Mouse (Mus musculus): ENCODE results near the gene Vmp1. TPM values are rescaled to one million over a fixed set of nuclear protein-coding genes. Genes with fewer than 3 reads are reported as not detected.

The Vmp1 gene
- polyA plus RNA-seq, 1 experiment = 65.3 TPM

DNA sequence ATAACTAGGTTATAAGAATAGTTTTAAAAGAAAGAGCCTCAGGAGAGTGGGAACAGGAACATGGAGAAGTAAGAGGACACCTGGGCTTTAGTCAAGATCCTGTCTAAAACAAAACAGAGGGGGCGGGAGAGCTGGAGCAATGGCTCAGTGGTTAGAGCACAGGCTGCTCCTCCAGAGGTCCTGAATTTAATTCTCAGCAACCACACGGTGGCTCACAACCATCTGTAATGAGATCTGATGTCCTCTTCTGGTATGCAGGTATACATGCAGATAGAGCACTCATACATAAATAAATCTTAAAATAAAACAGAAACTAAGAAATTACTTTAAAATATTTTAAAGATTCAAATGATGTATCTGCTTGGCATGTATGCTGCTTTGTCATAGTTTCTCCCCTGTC, 111.0 kb downstream of the Vmp1 start:
- TF ChIP-seq POLR2A (IDR thresholded peaks at IDR 0.05; ENCODE audit: borderline replicate concordance, extremely low read depth, low read depth, low read length) = no peak
- no peak for TF ChIP-seq CTCF (IDR thresholded peaks at IDR 0.05; ENCODE audit: insufficient read depth, low read length)
- Histone ChIP-seq H3K4me3 (replicated peaks; ENCODE audit: extremely low read depth, low read depth, low read length) (no peak overlapping the region), H3K4me1 (ENCODE audit: control insufficient read depth, insufficient read depth, low read length) (peaks cover 10% of the 10 kb centered on the region)
- 59% methylated on average over 2 of the region's 2 CpGs for WGBS
- no peak for DNase-seq

DNA sequence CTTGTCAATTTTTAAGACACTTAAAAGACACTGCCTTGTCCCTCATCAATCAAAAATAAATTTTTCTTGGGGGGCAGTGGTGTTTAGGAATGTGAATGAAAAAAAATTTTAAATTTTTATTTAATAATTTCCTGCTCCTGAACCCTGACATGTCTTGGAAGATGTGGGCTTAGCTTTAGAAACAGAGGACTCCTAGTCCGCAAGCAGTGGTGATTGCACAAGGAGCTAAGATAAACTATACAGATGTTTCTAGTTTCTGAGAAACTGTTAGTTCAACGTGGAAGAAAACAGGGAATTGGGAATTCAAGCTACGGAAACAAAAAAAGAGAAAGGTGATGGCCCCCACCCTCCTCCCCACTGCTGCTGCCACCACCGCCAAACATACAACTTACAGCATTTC, 111.8 kb downstream of the Vmp1 start:
- 68% methylated on average over 4 of the region's 4 CpGs for WGBS
- no peak for TF ChIP-seq POLR2A (IDR thresholded peaks at IDR 0.05; ENCODE audit: borderline replicate concordance, extremely low read depth, low read depth, low read length)
- no peak for TF ChIP-seq CTCF (IDR thresholded peaks at IDR 0.05; ENCODE audit: insufficient read depth, low read length)
- DNase-seq = no peak
- Histone ChIP-seq H3K4me3 (replicated peaks; ENCODE audit: extremely low read depth, low read depth, low read length) (no peak overlapping the region), H3K4me1 (ENCODE audit: control insufficient read depth, insufficient read depth, low read length) (peaks cover 6% of the 10 kb centered on the region)

DNA sequence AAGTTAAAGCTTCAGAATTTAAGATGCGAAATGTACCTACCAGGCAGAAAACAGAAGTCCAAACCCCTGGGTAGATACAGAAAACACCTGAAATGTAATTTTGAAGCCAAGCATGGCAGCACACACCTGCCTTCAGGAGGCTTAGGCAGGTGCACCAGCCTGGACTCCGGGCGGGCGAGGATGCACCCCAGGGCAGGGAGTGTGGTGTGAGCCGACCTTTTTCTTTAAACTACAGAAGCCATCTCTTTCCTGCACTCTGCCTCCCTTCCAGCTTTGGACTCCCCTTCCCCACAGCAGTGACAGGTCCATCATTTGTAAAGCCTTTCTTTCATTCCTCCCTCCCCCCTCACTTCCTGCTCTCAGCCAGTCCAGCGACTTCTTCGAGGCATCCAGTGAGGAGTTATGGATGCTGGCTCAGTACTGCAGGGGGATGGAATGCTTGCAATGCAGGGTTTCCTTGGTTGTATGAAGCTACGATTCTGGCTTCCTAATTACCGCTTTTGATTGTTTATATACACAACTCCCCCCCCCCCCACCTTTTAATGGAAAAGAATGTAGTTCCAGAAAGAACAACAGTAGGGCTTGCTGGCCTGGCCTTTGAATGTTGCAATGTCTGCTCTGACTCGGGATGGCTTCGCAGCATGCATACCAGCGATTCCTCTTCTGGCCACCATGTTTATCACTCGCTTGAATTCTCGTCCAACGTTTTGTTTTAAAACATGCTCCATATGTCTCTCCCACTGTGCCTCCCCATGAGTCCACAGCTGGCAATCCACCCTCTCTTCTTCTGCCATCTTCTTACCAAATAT, 112.4 kb downstream of the Vmp1 start:
- WGBS = 36% methylated on average over 15 of the region's 15 CpGs
- no peak for DNase-seq
- no peak overlapping the region for H3K4me3 ChIP-seq (replicated peaks; ENCODE audit: extremely low read depth, low read depth, low read length)
- TF ChIP-seq POLR2A (IDR thresholded peaks at IDR 0.05; ENCODE audit: borderline replicate concordance, extremely low read depth, low read depth, low read length) (no peak), CTCF (IDR thresholded peaks at IDR 0.05; ENCODE audit: insufficient read depth, low read length) (no peak)
- peaks cover 3% of the 10 kb centered on the region for H3K4me1 ChIP-seq (ENCODE audit: control insufficient read depth, insufficient read depth, low read length)

DNA sequence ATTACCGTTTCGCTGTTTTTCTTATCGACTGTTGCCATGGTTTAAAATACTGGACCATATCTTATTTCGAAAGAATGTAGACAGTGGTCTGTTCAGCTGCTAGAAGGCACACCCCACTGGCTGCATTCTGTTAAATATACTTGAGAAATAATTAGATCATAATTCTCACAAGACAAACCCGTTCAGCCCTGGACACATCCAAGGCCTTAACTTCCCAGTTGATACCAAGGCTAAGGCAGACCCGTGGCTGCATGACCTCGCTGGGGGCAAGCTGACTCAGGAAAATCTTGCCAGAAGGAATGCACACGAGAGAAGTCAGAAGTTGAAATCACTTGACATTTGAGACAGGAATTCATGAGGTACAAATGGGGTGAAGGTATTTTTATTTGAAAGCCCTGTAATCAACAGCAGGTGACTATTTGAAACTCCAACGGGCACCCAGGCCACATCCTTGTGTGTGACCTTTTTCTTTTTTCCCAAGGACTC, 113.3 kb downstream of the Vmp1 start:
- peaks cover 3% of the 10 kb centered on the region; the same call in 1 of the 2 replicates for H3K4me1 ChIP-seq (ENCODE audit: control insufficient read depth, insufficient read depth, low read length)
- TF ChIP-seq CTCF (IDR thresholded peaks at IDR 0.05; ENCODE audit: insufficient read depth, low read length) (no peak), POLR2A (IDR thresholded peaks at IDR 0.05; ENCODE audit: borderline replicate concordance, extremely low read depth, low read depth, low read length) (no peak)
- no peak overlapping the region for H3K4me3 ChIP-seq (replicated peaks; ENCODE audit: extremely low read depth, low read depth, low read length)
- no peak for DNase-seq
- WGBS = 53% methylated on average over 9 of the region's 9 CpGs

- no peak for TF ChIP-seq POLR2A (IDR thresholded peaks at IDR 0.05; ENCODE audit: borderline replicate concordance, extremely low read depth, low read depth, low read length)
- peak; percentile 20; the same call in 1 of the 2 replicates for TF ChIP-seq CTCF (IDR thresholded peaks at IDR 0.05; ENCODE audit: insufficient read depth, low read length)
- DNase-seq = no peak
- H3K4me3 ChIP-seq (replicated peaks; ENCODE audit: extremely low read depth, low read depth, low read length) = no peak overlapping the region
- 36% methylated on average over 3 of the region's 3 CpGs for WGBS
- peaks cover 3% of the 10 kb centered on the region; the same call in 1 of the 2 replicates for H3K4me1 ChIP-seq (ENCODE audit: control insufficient read depth, insufficient read depth, low read length)
Measured at GRCm38 (mm10) chr11:86568425-86568824, 115.2 kb downstream of the Vmp1 start.

GRCm38 (mm10) chr11:86558258-86558657, 125.4 kb downstream of the Vmp1 start:
- WGBS = 90% methylated on average over 4 of the region's 4 CpGs
- Histone ChIP-seq H3K4me1 (ENCODE audit: control insufficient read depth, insufficient read depth, low read length) (no peaks in the 10 kb centered on the region), H3K4me3 (replicated peaks; ENCODE audit: extremely low read depth, low read depth, low read length) (no peak overlapping the region)
- no peak for DNase-seq
- TF ChIP-seq CTCF (IDR thresholded peaks at IDR 0.05; ENCODE audit: insufficient read depth, low read length) = no peak
- TF ChIP-seq POLR2A (IDR thresholded peaks at IDR 0.05; ENCODE audit: borderline replicate concordance, extremely low read depth, low read depth, low read length) = no peak

GRCm38 (mm10) chr11:86553525-86553924, 130.1 kb downstream of the Vmp1 start:
- TF ChIP-seq CTCF (IDR thresholded peaks at IDR 0.05; ENCODE audit: insufficient read depth, low read length) (no peak), POLR2A (IDR thresholded peaks at IDR 0.05; ENCODE audit: borderline replicate concordance, extremely low read depth, low read depth, low read length) (no peak)
- H3K4me3 ChIP-seq (replicated peaks; ENCODE audit: extremely low read depth, low read depth, low read length) = no peak overlapping the region
- no peak for DNase-seq
- H3K4me1 ChIP-seq (ENCODE audit: control insufficient read depth, insufficient read depth, low read length) = no peaks in the 10 kb centered on the region
- 90% methylated on average over 6 of the region's 6 CpGs for WGBS

- Histone ChIP-seq H3K4me3 (replicated peaks; ENCODE audit: extremely low read depth, low read depth, low read length) (no peak overlapping the region), H3K4me1 (ENCODE audit: control insufficient read depth, insufficient read depth, low read length) (peaks cover 4% of the 10 kb centered on the region)
- no peak for DNase-seq
- TF ChIP-seq CTCF (IDR thresholded peaks at IDR 0.05; ENCODE audit: insufficient read depth, low read length) = no peak
- no peak for TF ChIP-seq POLR2A (IDR thresholded peaks at IDR 0.05; ENCODE audit: borderline replicate concordance, extremely low read depth, low read depth, low read length)
- 100% methylated on average over 1 of the region's 1 CpGs for WGBS
Measured at GRCm38 (mm10) chr11:86547412-86547811, 136.2 kb downstream of the Vmp1 start.

GRCm38 (mm10) chr11:86545556-86545955, 138.1 kb downstream of the Vmp1 start:
- WGBS = 67% methylated on average over 8 of the region's 8 CpGs
- H3K4me1 ChIP-seq (ENCODE audit: control insufficient read depth, insufficient read depth, low read length) = peaks cover 4% of the 10 kb centered on the region
- no peak for TF ChIP-seq CTCF (IDR thresholded peaks at IDR 0.05; ENCODE audit: insufficient read depth, low read length)
- peak overlapping the region; percentile 55 for H3K4me3 ChIP-seq (replicated peaks; ENCODE audit: extremely low read depth, low read depth, low read length)
- DNase-seq = no peak

All from lung, adult 2 months (tissue).